Mouse (Mus musculus) forebrain, embryonic 16.5 days (tissue): Measurements from ENCODE around the gene 3110009E18Rik. TPM values are rescaled to one million over a fixed set of nuclear protein-coding genes. Genes with fewer than 3 reads are reported as not detected.

ENCODE experiments used
- ATAC-seq: fragments of 200-750 bp; cut with Nextera tagmentation; 2 replicates; pipeline ENCODE4 v1.8.0; 2017; ENCODE audit warnings: mild to moderate bottlenecking, moderate library complexity
- H3K27ac ChIP-seq: fragments of 300-500 bp; sonication (generic); 2 replicates; pipeline ENCODE4 v1.5.1; 2014; ENCODE audit warnings: low read length, control low read depth
- H3K27me3 ChIP-seq: fragments of 300-500 bp; sonication (generic); replicated peaks from 2 replicates; pipeline ENCODE4 v1.6.1; 2014; ENCODE audit warnings: low read length; ENCODE audit not compliant: control insufficient read depth, insufficient read depth
- H3K36me3 ChIP-seq: fragments of 300-500 bp; sonication (generic); 2 replicates; pipeline ENCODE4 v1.6.1; 2014; ENCODE audit not compliant: control insufficient read depth, insufficient read depth
- H3K4me1 ChIP-seq: fragments of 300-500 bp; sonication (generic); replicated peaks from 2 replicates; pipeline ENCODE4 v1.6.1; 2014; ENCODE audit warnings: low read length; ENCODE audit not compliant: control insufficient read depth, insufficient read depth
- H3K4me2 ChIP-seq: fragments of 300-500 bp; sonication (generic); 2 replicates; pipeline ENCODE4 v1.6.1; 2014; ENCODE audit warnings: mild to moderate bottlenecking, low read length, control low read depth
- H3K4me3 ChIP-seq: fragments of 300-500 bp; sonication (generic); replicated peaks from 2 replicates; pipeline ENCODE4 v1.5.1; 2014; ENCODE audit warnings: mild to moderate bottlenecking, low read length, control low read depth
- H3K9ac ChIP-seq: fragments of 300-500 bp; sonication (generic); replicated peaks from 2 replicates; pipeline ENCODE4 v1.6.1; 2014; ENCODE audit warnings: low read depth, low read length, control low read depth
- H3K9me3 ChIP-seq: fragments of 300-500 bp; sonication (generic); 2 replicates; pipeline ENCODE4 v1.6.1; 2016; ENCODE audit warnings: low read length; ENCODE audit not compliant: control insufficient read depth
- WGBS: fragments of 180-500 bp; shearing (Covaris S2); extraction: QIAGEN DNeasy Blood & Tissue Kit; methylation state at CpG from one replicate; pipeline ENCODE4 v1.1.7; 2014; 5-methylcytosine and 5-hydroxymethylcytosine counted together
- polyA plus RNA-seq: library from polyadenylated mRNA; unstranded; fragments of >200 nt; fragmentation: Nextera tagmentation; extraction: Ambion mirVana; gene quantifications from 2 replicates; pipeline ENCODE4 v1.2.1, GENCODE M21; 2015

Gene 3110009E18Rik
- polyA plus RNA-seq: 22.8 and 28.6 TPM in 2 replicates

DNA sequence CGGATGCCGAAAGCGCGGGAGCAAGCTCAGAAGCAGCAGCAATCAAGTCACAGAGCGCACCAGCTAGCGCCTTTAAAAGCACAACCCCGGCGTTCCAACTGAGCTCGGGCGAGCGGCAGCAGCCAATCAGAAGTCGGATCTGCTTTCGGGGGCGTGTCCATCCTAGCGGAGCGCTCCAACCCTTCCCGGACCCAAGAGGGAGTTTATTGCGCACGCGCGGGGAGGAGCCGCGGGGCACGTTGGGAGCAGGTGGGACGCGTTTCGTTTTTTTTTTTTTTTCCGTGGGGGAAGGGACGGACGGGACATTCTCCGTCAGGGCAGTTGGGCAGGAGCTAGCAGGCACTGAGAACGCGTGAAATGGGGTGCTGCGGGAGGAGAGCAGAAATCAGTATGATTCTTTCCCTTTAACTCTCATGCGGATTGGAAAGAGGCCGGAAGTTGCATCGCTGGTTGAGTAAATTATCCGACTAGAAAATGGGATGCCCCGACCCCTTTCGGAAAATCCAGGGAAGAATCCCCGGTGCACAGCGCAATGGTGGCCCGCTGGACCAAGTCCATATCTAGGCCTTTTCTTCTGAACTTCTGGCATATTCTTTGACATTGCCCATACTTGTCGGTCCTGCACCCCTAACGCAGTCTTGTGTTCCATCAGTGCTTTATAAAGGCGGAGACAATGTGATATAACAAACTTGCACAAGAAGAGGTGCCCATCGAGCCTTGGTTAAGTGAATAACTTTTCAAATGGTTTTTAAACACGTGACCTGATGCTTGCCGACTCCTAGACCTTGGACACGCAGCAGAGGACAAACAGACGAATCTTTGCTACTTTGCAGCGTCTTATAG, at the start of gene 3110009E18Rik, which contains the start of gene Dbi:
TSS of gene 3110009E18Rik (plus strand) at position 219 of the 843 bp plus-strand sequence.
TSS of gene Dbi (minus strand) at position 110 of the 843 bp plus-strand sequence.
- WGBS: 2% methylated on average over 52 of the region's 52 CpGs
- peak; percentile 96 for ATAC-seq

DNA sequence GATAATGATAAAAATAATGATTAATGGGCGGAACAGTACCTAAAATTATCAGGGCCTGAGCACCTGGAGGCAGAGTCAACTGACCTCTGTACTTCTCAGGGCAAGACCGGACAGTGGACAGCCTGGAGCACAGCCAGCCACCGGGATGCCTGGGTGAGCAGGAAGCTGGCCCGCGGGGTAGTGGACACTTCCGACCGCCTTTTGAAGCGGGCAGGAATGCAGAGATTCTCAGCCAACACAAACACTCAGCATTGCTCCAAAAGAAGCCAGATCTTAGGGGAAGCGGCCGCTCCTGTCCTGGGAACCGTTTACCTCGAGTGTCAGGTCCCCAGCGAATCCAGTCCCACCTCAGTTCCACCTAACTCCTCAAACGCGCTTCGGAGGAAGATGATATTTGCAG, 48.1 kb upstream of the 3110009E18Rik start:
- ATAC-seq: no peak
- 0 out of 2 replicates have a peak overlapping the region, but pooled peaks have one; percentile 9 for H3K9ac ChIP-seq

More for the DNA sequence above, at the start of gene 3110009E18Rik, which contains the start of gene Dbi:
- peak within 1 kb of the TSS; percentile 70 for H3K9ac ChIP-seq
- no peaks in the 10 kb centered on the region for H3K36me3 ChIP-seq
- peak within 1 kb of the TSS; percentile 81 for H3K4me3 ChIP-seq
- peaks cover 33% of the 10 kb centered on the region for H3K4me1 ChIP-seq
- no peaks in the 10 kb centered on the region for H3K27me3 ChIP-seq
- H3K9me3 ChIP-seq: no peaks in the 10 kb centered on the region
- H3K4me2 ChIP-seq: peak within 1 kb of the TSS; percentile 84
- H3K27ac ChIP-seq: peak within 1 kb of the TSS; percentile 92

DNA sequence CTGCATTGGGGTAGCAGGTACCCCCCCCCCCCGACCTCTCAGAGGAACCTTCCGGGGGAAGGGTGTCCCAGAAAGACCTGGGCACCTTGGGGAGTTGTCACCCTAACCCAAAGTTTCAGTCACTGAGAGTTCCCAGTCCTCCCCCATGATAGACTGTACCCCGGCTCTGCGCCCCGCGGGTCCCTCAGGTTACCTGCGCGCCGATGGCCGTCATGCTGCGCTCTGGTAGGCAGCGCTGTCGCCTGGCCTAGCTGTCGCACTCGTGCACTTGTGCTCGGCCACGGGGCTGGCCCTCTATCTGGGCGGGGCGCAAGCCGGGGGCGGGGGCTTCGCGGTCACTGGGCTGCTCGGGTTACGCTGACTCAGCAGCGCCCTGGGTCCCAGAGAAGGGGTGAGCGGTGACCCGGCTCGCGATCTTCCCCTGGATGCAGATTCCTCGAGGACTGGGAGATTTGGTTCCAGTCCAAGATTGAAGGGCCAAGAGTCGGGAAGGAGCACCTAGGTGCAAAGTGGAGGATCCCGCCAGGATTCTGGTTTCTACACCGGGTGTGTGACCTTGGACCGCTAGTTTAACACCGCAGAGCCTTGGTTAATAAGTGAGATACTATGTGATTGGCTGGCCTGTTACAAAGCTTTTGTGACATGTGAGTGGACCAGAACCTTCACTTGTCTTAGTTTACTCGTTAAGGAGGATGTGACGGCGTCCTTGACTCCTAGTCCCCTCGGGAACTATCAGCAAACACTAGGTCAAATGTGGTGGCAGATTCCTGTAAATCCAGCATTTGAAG, 47.3 kb upstream of the 3110009E18Rik start, which contains the start of gene Tmem37:
TSS of gene Tmem37 (minus strand) at position 556 of the 788 bp plus-strand sequence.
- WGBS: 3% methylated on average over 39 of the region's 40 CpGs
- Histone ChIP-seq H3K9ac (peak within 1 kb of the TSS; percentile 33; the same call in 1 of the 2 replicates), H3K4me3 (peak within 1 kb of the TSS; percentile 39), H3K9me3 (no peaks in the 10 kb centered on the region), H3K27me3 (peaks cover 15% of the 10 kb centered on the region), H3K36me3 (no peaks in the 10 kb centered on the region), H3K4me1 (peaks cover 16% of the 10 kb centered on the region), H3K27ac (no peak within 1 kb of the TSS), H3K4me2 (peak within 1 kb of the TSS; percentile 75)
- ATAC-seq: peak; percentile 60

More for the DNA sequence above, 48.1 kb upstream of the 3110009E18Rik start:
- Histone ChIP-seq H3K27me3 (peaks cover 15% of the 10 kb centered on the region), H3K4me3 (peak overlapping the region; percentile 39), H3K4me2 (peak overlapping the region; percentile 75), H3K36me3 (no peaks in the 10 kb centered on the region), H3K9me3 (no peaks in the 10 kb centered on the region), H3K4me1 (peaks cover 14% of the 10 kb centered on the region), H3K27ac (no peak overlapping the region)
- 12% methylated on average over 16 of the region's 16 CpGs for WGBS

DNA sequence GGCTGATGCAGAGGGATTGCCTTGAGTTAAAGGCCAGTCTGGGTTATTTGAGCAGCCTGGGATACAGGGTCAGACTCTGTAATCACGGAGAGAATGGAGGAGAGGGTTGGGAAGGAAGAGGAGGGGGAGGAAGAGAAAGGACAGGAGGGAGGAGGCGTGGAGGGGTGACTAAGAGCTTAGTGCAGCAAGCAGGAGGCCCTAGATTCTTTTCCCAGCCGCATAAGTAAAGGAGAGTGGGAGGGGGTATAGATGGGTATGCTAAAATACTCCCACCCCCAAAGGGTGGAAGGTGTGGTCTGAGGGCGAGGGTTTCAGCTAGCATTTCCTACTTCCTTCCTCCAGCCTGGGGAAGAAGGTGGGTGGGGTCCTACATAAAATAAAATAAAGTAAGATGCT, 46.7 kb upstream of the 3110009E18Rik start:
- no peaks in the 10 kb centered on the region for H3K36me3 ChIP-seq
- H3K4me2 ChIP-seq: no peak overlapping the region
- no peak overlapping the region for H3K27ac ChIP-seq
- no peaks in the 10 kb centered on the region for H3K9me3 ChIP-seq
- ATAC-seq: no peak
- H3K9ac ChIP-seq: no peak overlapping the region
- H3K4me1 ChIP-seq: peaks cover 16% of the 10 kb centered on the region
- H3K4me3 ChIP-seq: no peak overlapping the region
- WGBS: 34% methylated on average over 4 of the region's 4 CpGs
- peaks cover 15% of the 10 kb centered on the region for H3K27me3 ChIP-seq

DNA sequence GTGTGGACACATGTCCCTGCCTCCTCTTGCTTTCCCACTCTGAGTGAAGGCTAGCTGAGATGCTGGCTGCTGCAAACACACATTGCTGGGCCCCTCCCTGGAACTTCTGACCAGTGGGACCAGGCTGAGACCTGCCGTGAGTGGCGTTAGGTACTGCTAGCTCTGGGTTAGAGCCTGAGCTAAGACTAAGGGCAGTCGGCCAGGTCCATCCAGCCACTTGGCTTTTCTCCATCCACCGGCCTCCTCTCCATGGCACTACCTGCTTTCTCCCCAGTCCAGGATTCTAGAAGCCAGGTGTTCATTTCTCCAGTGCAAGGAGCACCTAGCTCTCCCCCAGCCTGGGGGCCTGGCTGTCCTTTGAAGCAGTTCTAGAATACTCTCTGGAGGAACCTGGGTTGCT, 46.1 kb upstream of the 3110009E18Rik start:
- no peaks in the 10 kb centered on the region for H3K36me3 ChIP-seq
- no peak overlapping the region for H3K4me3 ChIP-seq
- ATAC-seq: no peak
- no peak overlapping the region for H3K27ac ChIP-seq
- no peaks in the 10 kb centered on the region for H3K9me3 ChIP-seq
- peaks cover 16% of the 10 kb centered on the region for H3K4me1 ChIP-seq
- no peak overlapping the region for H3K4me2 ChIP-seq
- WGBS: 76% methylated on average over 4 of the region's 4 CpGs
- peaks cover 15% of the 10 kb centered on the region for H3K27me3 ChIP-seq
- no peak overlapping the region for H3K9ac ChIP-seq

DNA sequence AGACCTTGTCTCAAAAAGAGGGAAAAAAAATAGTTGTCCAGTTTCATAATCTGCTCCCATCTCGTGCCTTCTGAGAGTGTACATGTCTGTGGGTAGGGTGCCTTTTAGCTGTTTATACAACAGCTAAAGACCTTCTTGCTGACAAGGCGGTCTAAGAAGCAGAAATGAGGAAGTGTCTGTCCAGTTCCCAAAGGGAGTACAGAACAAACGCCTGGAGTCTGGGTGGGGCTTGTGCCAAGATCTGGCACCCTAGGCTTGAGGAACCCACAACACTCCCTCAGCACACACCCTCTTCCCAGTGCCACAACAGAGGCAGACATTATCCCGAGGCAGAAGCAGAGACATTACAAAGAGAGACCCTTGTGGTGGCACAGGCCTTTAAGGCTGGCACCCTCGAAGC, 45.5 kb upstream of the 3110009E18Rik start:
- peaks cover 15% of the 10 kb centered on the region for H3K27me3 ChIP-seq
- H3K4me2 ChIP-seq: no peak overlapping the region
- H3K9ac ChIP-seq: no peak overlapping the region
- H3K9me3 ChIP-seq: no peaks in the 10 kb centered on the region
- 87% methylated on average over 5 of the region's 5 CpGs for WGBS
- no peak overlapping the region for H3K27ac ChIP-seq
- ATAC-seq: no peak
- H3K36me3 ChIP-seq: no peaks in the 10 kb centered on the region
- no peak overlapping the region for H3K4me3 ChIP-seq
- H3K4me1 ChIP-seq: peaks cover 16% of the 10 kb centered on the region

DNA sequence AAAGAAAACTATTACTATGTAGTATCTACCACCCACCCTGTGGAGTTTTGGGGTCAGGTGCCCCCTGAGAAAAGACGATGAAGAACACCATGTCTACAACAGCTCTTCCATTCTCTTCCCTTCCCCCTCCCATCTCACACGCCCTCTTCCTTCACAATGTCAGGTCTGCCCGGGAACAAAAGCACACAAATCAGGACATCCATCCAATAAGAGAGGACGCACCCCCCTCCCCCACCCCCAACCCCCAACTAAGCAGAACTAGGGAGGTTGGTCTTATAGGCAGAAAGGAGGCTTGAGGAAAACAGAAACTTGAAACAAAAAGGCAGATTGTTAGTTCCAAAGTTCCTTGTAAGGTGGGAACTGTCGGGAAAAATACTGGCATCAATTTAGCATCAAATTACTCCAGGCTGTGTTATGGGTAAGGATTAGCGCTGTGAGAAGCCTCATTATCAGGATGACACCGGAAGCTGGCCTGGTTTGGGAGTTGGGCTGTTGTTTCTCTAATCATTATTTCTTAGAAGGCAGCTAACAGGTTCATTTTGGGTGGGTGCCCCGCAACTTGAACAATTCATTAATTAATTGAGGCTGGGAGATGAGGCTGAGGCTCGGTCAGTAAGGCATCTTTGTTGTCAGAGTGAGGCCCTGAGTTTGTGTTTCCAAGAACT, 43.1 kb upstream of the 3110009E18Rik start:
- Histone ChIP-seq H3K9ac (no peak overlapping the region), H3K9me3 (no peaks in the 10 kb centered on the region), H3K36me3 (no peaks in the 10 kb centered on the region), H3K4me2 (no peak overlapping the region), H3K4me1 (peaks cover 14% of the 10 kb centered on the region), H3K4me3 (no peak overlapping the region), H3K27me3 (peaks cover 6% of the 10 kb centered on the region), H3K27ac (no peak overlapping the region)
- 4% methylated on average over 9 of the region's 9 CpGs for WGBS
- ATAC-seq: 0 out of 2 replicates have a peak, but pooled peaks have one; percentile 16

DNA sequence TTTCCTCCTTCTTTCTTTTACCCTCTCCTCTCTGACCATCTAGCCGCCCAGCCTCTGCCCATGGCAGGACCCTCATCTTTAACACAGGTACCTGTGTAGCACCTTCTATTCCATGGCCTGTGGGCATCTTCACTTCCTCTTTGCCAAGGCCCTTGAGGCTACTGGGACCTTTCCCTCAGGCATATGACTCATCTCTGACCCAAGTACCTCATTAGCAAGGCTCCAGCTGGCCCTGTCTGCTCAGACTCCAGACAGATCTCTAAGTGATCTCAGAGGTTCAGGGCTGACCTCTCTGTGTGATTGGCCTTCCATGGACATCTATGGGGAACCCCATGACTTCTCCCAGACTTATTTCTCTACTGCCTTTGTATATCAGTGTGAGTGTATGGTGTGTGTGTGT, 40.4 kb upstream of the 3110009E18Rik start:
- WGBS: 94% methylated on average over 1 of the region's 1 CpGs
- no peaks in the 10 kb centered on the region for H3K36me3 ChIP-seq

More for the DNA sequence above, 40.4 kb upstream of the 3110009E18Rik start:
- H3K9ac ChIP-seq: no peak overlapping the region
- no peak overlapping the region for H3K4me2 ChIP-seq
- no peak overlapping the region for H3K4me3 ChIP-seq
- H3K27me3 ChIP-seq: no peaks in the 10 kb centered on the region
- H3K4me1 ChIP-seq: peaks cover 5% of the 10 kb centered on the region; the same call in 1 of the 2 replicates
- ATAC-seq: no peak
- H3K27ac ChIP-seq: no peak overlapping the region
- H3K9me3 ChIP-seq: no peaks in the 10 kb centered on the region
